Mouse (Mus musculus): ENCODE measurements around the gene Shisa7. TPM values are rescaled to one million over a fixed set of nuclear protein-coding genes. Genes with fewer than 3 reads are reported as not detected.
"Not testable (repeated sequence)": the region's sequence is repeated elsewhere in the genome, so short reads cannot be mapped to it uniquely, and the experiment has no call there.

Shisa7 gene
- polyA plus RNA-seq, 1 experiment from 2014 or later = 15.6 TPM

DNA sequence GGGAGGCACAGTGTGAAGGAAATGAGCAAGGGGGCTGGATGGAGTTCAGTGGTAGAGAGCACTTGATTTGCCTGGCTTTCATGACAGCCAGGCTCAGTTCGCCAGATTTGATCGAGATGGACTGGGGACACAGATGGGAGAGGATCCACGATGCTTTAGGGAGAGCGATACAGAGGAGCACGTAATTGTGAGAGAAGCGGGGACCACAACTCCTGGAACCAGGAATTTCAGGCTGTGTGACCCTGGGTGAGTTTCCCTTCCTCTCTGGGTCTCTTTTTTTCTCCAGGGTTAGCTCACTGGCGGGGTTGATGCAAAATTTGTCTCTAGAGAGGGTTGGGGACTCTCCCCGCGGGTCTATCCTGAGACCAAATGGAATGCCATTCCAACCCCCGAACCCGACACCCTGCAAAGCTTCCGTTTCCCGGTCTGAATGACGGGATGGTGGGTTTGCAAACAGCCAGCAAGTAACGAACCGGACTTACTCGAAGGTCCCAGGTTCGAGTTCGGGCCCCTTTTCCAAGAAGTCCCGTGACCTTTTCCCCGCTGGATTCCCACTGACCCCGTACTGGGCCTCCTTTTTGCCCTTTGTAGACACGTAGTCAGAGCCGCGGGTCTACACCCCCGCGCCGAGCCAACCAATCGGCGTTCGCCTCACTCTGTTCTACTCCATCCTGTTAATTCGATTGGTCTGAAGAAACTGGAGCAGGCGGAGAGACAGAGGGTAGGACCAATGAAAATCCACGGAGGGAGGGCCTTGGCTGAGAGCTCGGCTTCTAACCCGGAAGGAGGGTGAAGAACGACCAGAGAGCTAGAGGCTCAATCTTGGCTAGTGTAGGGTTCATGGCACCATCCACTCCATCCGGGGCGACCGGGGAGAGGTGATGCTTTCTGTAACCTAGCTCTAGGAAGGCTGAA is 21.3 kb upstream of the Shisa7 start:
- Histone ChIP-seq H3K9me3 (ENCODE audit: control insufficient read depth, low read length) (0 out of 2 replicates have a peak, but pooled peaks cover 6% of the 10 kb centered on the region), H3K4me2 (replicated peaks) (peak overlapping the region; percentile 79), H3K9ac (peak overlapping the region; percentile 73), H3K4me3 (replicated peaks; ENCODE audit: low read length) (peak overlapping the region; percentile 61), H3K27ac (peak overlapping the region; percentile 83), H3K27me3 (ENCODE audit: control insufficient read depth, insufficient read depth, low read length) (no peaks in the 10 kb centered on the region), H3K36me3 (replicated peaks; ENCODE audit: control insufficient read depth, insufficient read depth) (no peaks in the 10 kb centered on the region), H3K4me1 (replicated peaks; ENCODE audit: control insufficient read depth, insufficient read depth, low read length) (peaks cover 5% of the 10 kb centered on the region)
- DNase-seq (ENCODE audit: low spot score) = peak; percentile 96
- 4% methylated on average over 40 of the region's 40 CpGs for WGBS
- peak; percentile 100 for ATAC-seq (ENCODE audit: low FRiP score)

DNA sequence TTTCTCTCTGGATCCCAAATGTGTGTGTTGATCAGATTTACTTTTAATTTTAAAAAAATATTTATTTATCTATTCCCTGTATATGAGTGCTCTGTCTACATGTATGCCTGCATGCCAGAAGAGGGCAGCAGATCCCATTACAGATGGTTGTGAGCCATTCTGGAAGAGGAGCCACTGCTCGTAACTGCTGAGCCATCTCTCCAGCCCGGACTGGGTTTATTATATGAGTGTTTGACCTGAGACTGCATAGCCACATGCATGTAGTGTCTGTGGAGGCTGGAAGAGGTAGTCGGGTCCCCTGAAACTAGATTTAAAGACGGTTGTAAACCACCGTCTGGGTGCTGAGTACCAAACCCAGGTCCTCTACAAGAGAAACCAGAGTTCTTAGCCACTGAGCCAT is 20.6 kb upstream of the Shisa7 start:
- H3K4me1 ChIP-seq (replicated peaks; ENCODE audit: control insufficient read depth, insufficient read depth, low read length) = peaks cover 5% of the 10 kb centered on the region
- H3K36me3 ChIP-seq (replicated peaks; ENCODE audit: control insufficient read depth, insufficient read depth) = no peaks in the 10 kb centered on the region
- H3K4me2 ChIP-seq (replicated peaks) = peak overlapping the region; percentile 79
- peak overlapping the region; percentile 83 for H3K27ac ChIP-seq
- peak overlapping the region; percentile 61 for H3K4me3 ChIP-seq (replicated peaks; ENCODE audit: low read length)
- ATAC-seq (ENCODE audit: low FRiP score) (no peak), DNase-seq (ENCODE audit: low spot score) (no peak)
- 55% methylated on average over 5 of the region's 5 CpGs for WGBS
- no peak overlapping the region for H3K9ac ChIP-seq
- H3K9me3 ChIP-seq (ENCODE audit: control insufficient read depth, low read length) = 0 out of 2 replicates have a peak, but pooled peaks cover 6% of the 10 kb centered on the region
- H3K27me3 ChIP-seq (ENCODE audit: control insufficient read depth, insufficient read depth, low read length) = no peaks in the 10 kb centered on the region

DNA sequence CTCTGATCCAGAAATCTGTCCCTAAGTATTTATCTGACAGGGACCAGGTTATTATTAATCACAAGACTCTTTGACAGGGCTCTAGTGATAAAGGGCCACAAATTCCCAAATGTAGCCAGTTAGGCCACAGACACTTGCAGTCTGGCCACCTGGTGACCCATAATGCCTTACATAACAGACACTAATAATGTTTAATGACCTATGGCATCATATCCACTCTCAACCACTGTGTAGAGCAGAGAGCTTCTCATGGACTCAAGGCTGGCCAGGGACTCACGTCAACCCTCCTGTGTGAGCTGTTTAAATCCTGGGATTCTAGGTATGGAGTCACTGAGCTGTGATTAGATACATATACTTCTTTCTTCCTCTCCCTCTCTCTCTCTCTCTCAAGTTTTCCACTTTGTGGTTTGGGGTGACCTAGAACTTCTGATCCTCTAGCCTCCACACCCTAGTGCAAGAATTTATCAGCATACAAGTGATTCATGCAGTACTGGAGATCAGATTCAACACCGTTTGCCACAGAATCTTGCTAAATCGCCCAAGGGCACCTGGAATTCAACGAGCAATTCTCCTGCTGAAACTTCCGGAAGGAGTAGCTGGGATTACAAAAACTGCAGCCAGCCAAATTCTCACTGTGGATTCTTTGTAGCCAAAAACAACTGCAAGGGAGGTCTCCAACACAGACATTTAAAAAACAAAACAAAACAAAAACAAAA is 19.8 kb upstream of the Shisa7 start:
- no peak overlapping the region for H3K9ac ChIP-seq
- no peak overlapping the region for H3K4me2 ChIP-seq (replicated peaks)
- H3K27me3 ChIP-seq (ENCODE audit: control insufficient read depth, insufficient read depth, low read length) = no peaks in the 10 kb centered on the region
- WGBS = 79% methylated on average over 5 of the region's 5 CpGs
- no peaks in the 10 kb centered on the region for H3K36me3 ChIP-seq (replicated peaks; ENCODE audit: control insufficient read depth, insufficient read depth)
- H3K9me3 ChIP-seq (ENCODE audit: control insufficient read depth, low read length) = 0 out of 2 replicates have a peak, but pooled peaks cover 6% of the 10 kb centered on the region
- no peak for DNase-seq (ENCODE audit: low spot score)
- ATAC-seq (ENCODE audit: low FRiP score) = no peak
- no peak overlapping the region for H3K4me3 ChIP-seq (replicated peaks; ENCODE audit: low read length)
- H3K27ac ChIP-seq = no peak overlapping the region
- peaks cover 5% of the 10 kb centered on the region for H3K4me1 ChIP-seq (replicated peaks; ENCODE audit: control insufficient read depth, insufficient read depth, low read length)

DNA sequence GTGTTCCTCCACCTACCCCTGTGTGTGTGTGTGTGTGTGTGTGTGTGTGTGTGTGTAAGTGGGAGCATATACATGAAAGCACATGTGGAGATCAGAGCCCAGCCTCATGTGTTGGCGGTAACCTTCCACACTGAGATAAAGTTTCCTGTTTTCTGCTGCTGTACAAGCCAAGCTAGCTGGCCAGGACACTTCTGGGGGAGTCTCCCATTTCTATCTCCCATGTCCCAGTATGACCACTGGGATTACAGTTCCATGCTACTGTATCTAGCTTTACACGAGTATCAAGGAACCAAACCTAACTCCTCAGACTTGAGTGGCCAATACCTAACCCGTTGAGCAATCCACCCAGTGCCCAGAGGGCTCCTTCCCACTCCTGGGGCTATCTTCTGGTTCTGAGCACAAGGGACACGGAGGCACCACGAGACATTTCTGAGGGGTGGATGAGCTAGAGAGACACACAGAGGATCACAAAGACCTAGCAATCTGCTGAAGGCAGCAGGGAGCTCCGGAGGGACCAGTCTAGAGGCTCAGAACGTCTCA is 19.1 kb upstream of the Shisa7 start:
- WGBS = 76% methylated on average over 7 of the region's 7 CpGs
- H3K9me3 ChIP-seq (ENCODE audit: control insufficient read depth, low read length) = 0 out of 2 replicates have a peak, but pooled peaks cover 6% of the 10 kb centered on the region
- H3K4me3 ChIP-seq (replicated peaks; ENCODE audit: low read length) = no peak overlapping the region
- H3K36me3 ChIP-seq (replicated peaks; ENCODE audit: control insufficient read depth, insufficient read depth) = no peaks in the 10 kb centered on the region
- no peak overlapping the region for H3K9ac ChIP-seq
- no peak overlapping the region for H3K4me2 ChIP-seq (replicated peaks)
- no peak overlapping the region for H3K27ac ChIP-seq
- H3K4me1 ChIP-seq (replicated peaks; ENCODE audit: control insufficient read depth, insufficient read depth, low read length) = peaks cover 5% of the 10 kb centered on the region
- no peak for ATAC-seq (ENCODE audit: low FRiP score)
- H3K27me3 ChIP-seq (ENCODE audit: control insufficient read depth, insufficient read depth, low read length) = no peaks in the 10 kb centered on the region
- DNase-seq (ENCODE audit: low spot score) = no peak

DNA sequence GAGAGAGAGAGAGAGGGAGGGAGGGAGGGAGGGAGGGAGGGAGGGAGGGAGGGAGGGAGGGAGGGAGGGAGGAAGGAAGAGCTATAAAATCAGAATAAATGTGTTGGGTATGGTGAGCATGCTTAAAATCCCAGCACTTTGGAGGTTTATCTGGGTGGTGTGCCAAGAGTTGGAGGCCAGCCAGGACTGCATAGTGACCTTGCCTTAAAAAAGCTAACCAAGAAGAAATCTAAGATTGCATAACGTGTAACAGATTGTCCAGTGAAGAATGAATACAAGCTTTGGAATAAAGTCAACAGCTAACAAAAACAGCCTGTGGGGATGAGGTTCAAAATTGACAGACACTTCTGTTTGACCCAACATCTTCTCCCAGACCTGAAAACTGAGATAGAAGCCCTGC is 18.5 kb upstream of the Shisa7 start:
- Histone ChIP-seq H3K36me3 (replicated peaks; ENCODE audit: control insufficient read depth, insufficient read depth) (no peaks in the 10 kb centered on the region), H3K27ac (no peak overlapping the region), H3K9ac (no peak overlapping the region), H3K9me3 (ENCODE audit: control insufficient read depth, low read length) (0 out of 2 replicates have a peak, but pooled peaks cover 6% of the 10 kb centered on the region), H3K4me2 (replicated peaks) (no peak overlapping the region), H3K4me1 (replicated peaks; ENCODE audit: control insufficient read depth, insufficient read depth, low read length) (peaks cover 5% of the 10 kb centered on the region), H3K27me3 (ENCODE audit: control insufficient read depth, insufficient read depth, low read length) (no peaks in the 10 kb centered on the region), H3K4me3 (replicated peaks; ENCODE audit: low read length) (no peak overlapping the region)
- ATAC-seq (ENCODE audit: low FRiP score) = no peak
- WGBS = 70% methylated on average over 1 of the region's 1 CpGs
- DNase-seq (ENCODE audit: low spot score) = no peak

DNA sequence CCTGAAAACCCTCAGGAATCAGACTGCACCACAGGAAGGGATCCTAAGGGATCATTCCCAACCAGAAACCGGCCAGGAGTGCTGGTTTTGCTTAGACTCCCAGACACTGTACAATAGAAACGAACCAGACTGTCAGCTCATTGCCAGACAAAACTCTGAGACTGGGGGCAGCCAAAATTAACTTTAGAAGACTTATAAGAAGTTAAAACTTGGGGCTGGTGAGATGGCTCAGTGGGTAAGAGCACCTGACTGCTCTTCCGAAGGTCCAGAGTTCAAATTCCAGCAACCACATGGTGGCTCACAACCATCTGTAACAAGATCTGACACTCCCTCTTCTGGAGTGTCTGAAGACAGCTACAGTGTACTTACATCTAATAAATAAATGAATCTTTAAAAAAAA is 16.4 kb upstream of the Shisa7 start:
- not testable (repeated sequence) for H3K4me3 ChIP-seq (replicated peaks; ENCODE audit: low read length); DNase-seq (ENCODE audit: low spot score); H3K4me1 ChIP-seq (replicated peaks; ENCODE audit: control insufficient read depth, insufficient read depth, low read length); H3K9me3 ChIP-seq (ENCODE audit: control insufficient read depth, low read length); H3K27ac ChIP-seq; H3K9ac ChIP-seq; H3K4me2 ChIP-seq (replicated peaks); ATAC-seq (ENCODE audit: low FRiP score); H3K27me3 ChIP-seq (ENCODE audit: control insufficient read depth, insufficient read depth, low read length); H3K36me3 ChIP-seq (replicated peaks; ENCODE audit: control insufficient read depth, insufficient read depth)
- 72% methylated on average over 3 of the region's 3 CpGs for WGBS

DNA sequence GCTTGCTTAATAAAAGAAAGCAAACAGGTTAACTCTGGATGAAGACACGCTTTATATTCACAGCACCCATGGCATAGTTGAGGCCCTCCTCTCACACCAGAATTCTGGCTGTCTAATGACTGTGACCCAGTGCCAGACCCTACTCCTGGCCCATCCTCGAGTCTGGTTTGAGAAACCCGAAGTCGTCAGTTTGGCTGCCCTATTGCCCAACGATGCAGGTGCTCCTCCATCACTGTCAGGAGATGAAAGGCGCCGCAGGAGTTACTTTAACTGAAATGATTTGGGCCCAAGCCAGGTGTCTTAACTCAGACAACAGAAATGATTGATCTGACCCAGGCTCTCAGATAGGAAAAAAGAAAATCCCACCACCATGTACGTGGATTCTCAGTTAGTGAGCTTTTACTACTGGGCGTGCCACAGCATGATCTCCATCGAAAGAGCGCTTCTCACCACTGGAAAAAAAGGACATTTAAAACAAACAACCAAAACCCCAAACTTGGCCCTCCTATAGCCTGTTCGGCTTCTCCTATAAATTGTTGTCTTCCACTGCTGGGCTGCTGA is 15.0 kb upstream of the Shisa7 start:
- WGBS = 72% methylated on average over 12 of the region's 12 CpGs
- ATAC-seq (ENCODE audit: low FRiP score) (no peak), DNase-seq (ENCODE audit: low spot score) (no peak)
- Histone ChIP-seq H3K9ac (no peak overlapping the region), H3K4me1 (replicated peaks; ENCODE audit: control insufficient read depth, insufficient read depth, low read length) (no peaks in the 10 kb centered on the region), H3K4me2 (replicated peaks) (no peak overlapping the region), H3K27me3 (ENCODE audit: control insufficient read depth, insufficient read depth, low read length) (no peaks in the 10 kb centered on the region), H3K27ac (no peak overlapping the region), H3K4me3 (replicated peaks; ENCODE audit: low read length) (no peak overlapping the region), H3K9me3 (ENCODE audit: control insufficient read depth, low read length) (no peaks in the 10 kb centered on the region), H3K36me3 (replicated peaks; ENCODE audit: control insufficient read depth, insufficient read depth) (no peaks in the 10 kb centered on the region)

DNA sequence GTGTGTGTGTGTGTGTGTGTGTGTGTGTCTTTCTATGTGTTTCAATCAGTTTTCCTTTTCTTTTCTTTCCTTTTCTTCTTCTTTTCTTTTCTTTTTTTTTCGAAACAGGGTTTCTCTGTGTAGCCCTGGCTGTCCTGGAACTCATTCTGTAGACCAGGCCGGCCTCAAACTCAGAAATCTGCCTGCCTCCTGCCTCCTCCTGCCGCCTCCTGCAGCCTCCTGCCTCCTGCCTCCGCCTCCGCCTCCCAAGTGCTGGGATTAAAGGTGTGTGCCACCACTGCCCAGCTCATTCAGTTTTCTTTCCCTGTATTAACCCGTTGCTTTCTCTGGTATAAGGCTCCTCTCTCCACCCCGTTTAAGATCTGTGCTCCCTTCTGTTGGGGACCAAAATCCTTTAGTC is 12.8 kb upstream of the Shisa7 start:
- no peaks in the 10 kb centered on the region for H3K27me3 ChIP-seq (ENCODE audit: control insufficient read depth, insufficient read depth, low read length)
- no peaks in the 10 kb centered on the region for H3K36me3 ChIP-seq (replicated peaks; ENCODE audit: control insufficient read depth, insufficient read depth)
- H3K4me1 ChIP-seq (replicated peaks; ENCODE audit: control insufficient read depth, insufficient read depth, low read length) = no peaks in the 10 kb centered on the region
- H3K9me3 ChIP-seq (ENCODE audit: control insufficient read depth, low read length) = no peaks in the 10 kb centered on the region
- no peak overlapping the region for H3K27ac ChIP-seq
- DNase-seq (ENCODE audit: low spot score) (no peak), ATAC-seq (ENCODE audit: low FRiP score) (no peak)
- no peak overlapping the region for H3K9ac ChIP-seq
- no peak overlapping the region for H3K4me2 ChIP-seq (replicated peaks)
- 67% methylated on average over 7 of the region's 7 CpGs for WGBS
- H3K4me3 ChIP-seq (replicated peaks; ENCODE audit: low read length) = no peak overlapping the region

DNA sequence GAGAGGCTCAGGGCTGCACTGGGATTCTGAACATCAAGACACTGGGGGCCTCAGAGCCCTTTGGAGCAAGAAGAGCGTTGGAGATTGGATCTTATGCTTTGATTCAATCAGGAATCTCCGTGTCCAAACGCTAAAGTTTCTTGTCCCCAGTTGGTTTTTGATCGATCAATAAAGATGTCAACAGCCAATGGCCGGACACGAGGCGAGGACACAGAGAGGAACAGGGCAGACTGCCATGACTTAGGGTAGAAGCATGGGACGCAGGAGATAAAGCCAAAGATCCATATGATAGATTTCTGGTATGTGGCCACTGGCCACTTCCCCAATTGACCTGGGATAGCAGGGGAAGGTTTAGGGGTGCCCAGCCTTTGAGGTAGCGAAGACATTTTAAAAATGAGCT is 12.0 kb upstream of the Shisa7 start:
- H3K4me1 ChIP-seq (replicated peaks; ENCODE audit: control insufficient read depth, insufficient read depth, low read length) = no peaks in the 10 kb centered on the region
- no peaks in the 10 kb centered on the region for H3K9me3 ChIP-seq (ENCODE audit: control insufficient read depth, low read length)
- H3K36me3 ChIP-seq (replicated peaks; ENCODE audit: control insufficient read depth, insufficient read depth) = no peaks in the 10 kb centered on the region
- H3K9ac ChIP-seq = no peak overlapping the region
- 86% methylated on average over 9 of the region's 9 CpGs for WGBS
- ATAC-seq (ENCODE audit: low FRiP score) = no peak
- no peak overlapping the region for H3K27ac ChIP-seq
- no peak for DNase-seq (ENCODE audit: low spot score)
- no peak overlapping the region for H3K4me3 ChIP-seq (replicated peaks; ENCODE audit: low read length)
- no peak overlapping the region for H3K4me2 ChIP-seq (replicated peaks)
- no peaks in the 10 kb centered on the region for H3K27me3 ChIP-seq (ENCODE audit: control insufficient read depth, insufficient read depth, low read length)
